ENCODE assay signal across 28 mouse cellular contexts in genomic region chr19:10197130-10197529, GRCm38 (mm10). TPM values are rescaled to one million over a fixed set of nuclear protein-coding genes. Genes with fewer than 3 reads are reported as not detected.
DNase-seq lines count a peak whose midpoint lies in the region; ATAC-seq and TF ChIP-seq lines count a peak whose summit lies in the region.
"Had no signal": no experiment of that assay in that cellular context is flagged by ENCODE, and none has a peak within 500 bp of the region (broad histone marks: within the 10 kb centered on the region; RNA-seq: fewer than 3 reads in every experiment).

No protein-coding gene starts in this region.

- no peak overlapping the region for H3K4me2 ChIP-seq in liver, embryonic 12.5 days
- H3K4me2 ChIP-seq in liver, embryonic 11.5 days, result no peak overlapping the region
- H3K4me2 ChIP-seq in heart, embryonic 12.5 days, result no peak overlapping the region
- H3K4me2 ChIP-seq: embryonic facial prominence, embryonic 13.5 days; embryonic facial prominence, embryonic 15.5 days; forebrain, embryonic 12.5 days had no signal

- no peak overlapping the region for H3K4me3 ChIP-seq in liver, embryonic 12.5 days
- no peak overlapping the region for H3K4me3 ChIP-seq in liver, embryonic 11.5 days (ENCODE audit: low read depth, low read length)
- no peak overlapping the region for H3K4me3 ChIP-seq in MEL (ENCODE audit: control insufficient read depth in 1 of 2, insufficient read depth in 1 of 2, low read depth in 2 of 2, low read length in 2 of 2)
- no peak overlapping the region for H3K4me3 ChIP-seq in heart, embryonic 12.5 days
- H3K4me3 ChIP-seq: embryonic facial prominence, embryonic 13.5 days; embryonic facial prominence, embryonic 15.5 days; erythroblast, embryonic 14.5 days; forebrain, embryonic 10.5 days; forebrain, embryonic 12.5 days had no signal

- H3K9ac ChIP-seq in liver, embryonic 12.5 days, result no peak overlapping the region
- H3K9ac ChIP-seq in liver, embryonic 11.5 days (ENCODE audit: low read depth, low read length), result no peak overlapping the region
- no peak overlapping the region for H3K9ac ChIP-seq in MEL (ENCODE audit: control insufficient read depth, low read depth, low read length, poor library complexity, severe bottlenecking)
- H3K9ac ChIP-seq in heart, embryonic 12.5 days, result no peak overlapping the region
- H3K9ac ChIP-seq: embryonic facial prominence, embryonic 13.5 days; embryonic facial prominence, embryonic 15.5 days; forebrain, embryonic 12.5 days had no signal

- H3K27me3 ChIP-seq in liver, embryonic 12.5 days (replicated peaks), result no peaks in the 10 kb centered on the region
- no peaks in the 10 kb centered on the region for H3K27me3 ChIP-seq in liver, embryonic 11.5 days (replicated peaks; ENCODE audit: control insufficient read depth, insufficient read depth, low read length)
- H3K27me3 ChIP-seq in MEL (ENCODE audit: control insufficient read depth in 1 of 2, insufficient read depth in 2 of 2, low read length in 2 of 2), result no peaks in the 10 kb centered on the region
- H3K27me3 ChIP-seq in heart, embryonic 12.5 days (replicated peaks), result no peaks in the 10 kb centered on the region
- H3K27me3 ChIP-seq: CH12.LX; embryonic facial prominence, embryonic 13.5 days; embryonic facial prominence, embryonic 15.5 days; forebrain, embryonic 12.5 days had no signal

- TF ChIP-seq POLR2A in MEL (IDR thresholded peaks at IDR 0.05; ENCODE audit: control insufficient read depth in 1 of 2, insufficient read depth in 1 of 2, low read depth in 1 of 2, low read length in 2 of 2, poor library complexity in 1 of 2), result no peak

- TF ChIP-seq EP300 in MEL (IDR thresholded peaks at IDR 0.05; ENCODE audit: low read depth in 1 of 2, low read length in 2 of 2), result no peak

- no peak for TF ChIP-seq RAD21 in MEL (IDR thresholded peaks at IDR 0.05; ENCODE audit: low read depth, low read length)

- no peak for DNase-seq in liver, embryonic 11.5 days (ENCODE audit: low spot score)
- DNase-seq in MEL (ENCODE audit: low read depth, low spot score) (no peak), NIH3T3 (ENCODE audit: low read depth) (peak; percentile 41)
- DNase-seq in adrenal gland, postnatal 4 days (ENCODE audit: low spot score in 2 of 2), result no peak
- DNase-seq: adrenal gland, adult 8-10 months; adrenal gland, postnatal 14 days; adrenal gland, postnatal 36 days; B cell, adult 2 months; cerebellum, adult 11 months; cerebellum, adult 18-20 months; cerebellum, adult 8-10 months; cerebellum, adult 9-11 months; cerebellum, postnatal 14 days; cerebellum, postnatal 36 days; embryo, embryonic 11 days had no signal

- WGBS in liver, embryonic 12.5 days (ENCODE audit: insufficient replicate concordance), result 92% methylated on average over 4 of the region's 4 CpGs
- WGBS in liver, embryonic 11.5 days, result 86% methylated on average over 4 of the region's 4 CpGs
- WGBS in heart, embryonic 12.5 days, result 90% methylated on average over 4 of the region's 4 CpGs

- TF ChIP-seq CTCF in MEL (IDR thresholded peaks at IDR 0.05 in 2 of 3, conservative IDR thresholded peaks at IDR 0.05 in 1 of 3; ENCODE audit: control insufficient read depth in 1 of 3, insufficient read depth in 1 of 3, low read depth in 2 of 3, low read length in 3 of 3, poor library complexity in 1 of 3, severe bottlenecking in 1 of 3), result no peak

- H3K79me2 ChIP-seq in MEL (ENCODE audit: control insufficient read depth, insufficient read depth, low read length, poor library complexity), result peaks cover 16% of the 10 kb centered on the region

- peak overlapping the region; percentile 1; the same call in 1 of the 2 replicates for H3K27ac ChIP-seq in liver, embryonic 12.5 days
- no peak overlapping the region for H3K27ac ChIP-seq in liver, embryonic 11.5 days (ENCODE audit: low read depth, low read length)
- no peak overlapping the region for H3K27ac ChIP-seq in MEL (ENCODE audit: control insufficient read depth, low read depth, low read length)
- H3K27ac ChIP-seq in heart, embryonic 12.5 days (ENCODE audit: poor library complexity, severe bottlenecking), result no peak overlapping the region
- H3K27ac ChIP-seq: embryonic facial prominence, embryonic 13.5 days; embryonic facial prominence, embryonic 15.5 days; forebrain, embryonic 10.5 days; forebrain, embryonic 12.5 days had no signal

- peaks cover 38% of the 10 kb centered on the region for H3K4me1 ChIP-seq in liver, embryonic 12.5 days
- H3K4me1 ChIP-seq in liver, embryonic 11.5 days (replicated peaks; ENCODE audit: control insufficient read depth, insufficient read depth, low read length), result no peaks in the 10 kb centered on the region
- H3K4me1 ChIP-seq in MEL (ENCODE audit: control insufficient read depth in 1 of 2, insufficient read depth in 2 of 2, low read length in 2 of 2), result no peaks in the 10 kb centered on the region
- no peaks in the 10 kb centered on the region for H3K4me1 ChIP-seq in heart, embryonic 12.5 days (replicated peaks)
- H3K4me1 ChIP-seq: embryonic facial prominence, embryonic 13.5 days; embryonic facial prominence, embryonic 15.5 days; forebrain, embryonic 10.5 days; forebrain, embryonic 12.5 days had no signal

- H3K9me3 ChIP-seq in liver, embryonic 12.5 days (replicated peaks), result no peaks in the 10 kb centered on the region
- no peaks in the 10 kb centered on the region for H3K9me3 ChIP-seq in liver, embryonic 11.5 days (ENCODE audit: control insufficient read depth, low read length)
- H3K9me3 ChIP-seq in MEL (replicated peaks; ENCODE audit: insufficient read depth, low read length), result no peaks in the 10 kb centered on the region
- no peaks in the 10 kb centered on the region for H3K9me3 ChIP-seq in heart, embryonic 12.5 days (replicated peaks)
- H3K9me3 ChIP-seq: embryonic facial prominence, embryonic 13.5 days; embryonic facial prominence, embryonic 15.5 days; forebrain, embryonic 10.5 days; forebrain, embryonic 12.5 days; G1E had no signal

- peaks cover 100% of the 10 kb centered on the region for H3K36me3 ChIP-seq in liver, embryonic 12.5 days
- H3K36me3 ChIP-seq in liver, embryonic 11.5 days (ENCODE audit: control insufficient read depth, insufficient read depth, low read length), result peaks cover 60% of the 10 kb centered on the region
- H3K36me3 ChIP-seq in MEL (ENCODE audit: control insufficient read depth in 1 of 2, insufficient read depth in 2 of 2, low read length in 2 of 2), result peaks cover 3 to 7% of the 10 kb centered on the region in 2 experiments
- H3K36me3 ChIP-seq in heart, embryonic 12.5 days, result peaks cover 82% of the 10 kb centered on the region

- ATAC-seq in liver, embryonic 12.5 days, result no peak
- ATAC-seq in liver, embryonic 11.5 days (replicated peaks; ENCODE audit: low FRiP score), result no peak
- no peak for ATAC-seq in heart, embryonic 12.5 days (ENCODE audit: insufficient number of reproducible peaks, low FRiP score)
- ATAC-seq in inflammation-experienced regulatory T-cells, adult 6 months, result no peak
- ATAC-seq: CD4-positive, CD25-positive, alpha-beta regulatory T cell, adult 4 months; forebrain, embryonic 14.5 days; forebrain, embryonic 16.5 days had no signal

TF ChIP-seq in MEL, 35 proteins besides CTCF, POLR2A, EP300 and RAD21:
- TF ChIP-seq TBP (IDR thresholded peaks at IDR 0.05; ENCODE audit: low read depth, low read length) (no peak), POLR2AphosphoS2 (IDR thresholded peaks at IDR 0.05; ENCODE audit: low read length) (0 out of 2 replicates have a peak, but pooled peaks have one; percentile 21)
TF ChIP-seq in MEL: peak in this region for 1.

RNA-seq across cellular contexts. Expression of gene Tmem258, which starts 6.7 kb away (rescaled TPM):
- 350 and 353 TPM in 2 replicates for polyA plus RNA-seq in liver, embryonic 12.5 days (2016; fragmentation: Nextera tagmentation; extraction: Ambion mirVana)
- polyA plus RNA-seq in liver, embryonic 11.5 days (2014; fragmentation: Nextera tagmentation; extraction: Ambion mirVana), result 472 and 478 TPM in 2 replicates
- 322 and 354 TPM in 2 replicates for total RNA-seq in MEL (2012; rRNA removed)
- 100 to 1,000 TPM in 1 of 2 experiments, not detected in 1; 337 TPM for polyA plus RNA-seq in MEL (2012; ENCODE audit: insufficient read depth in 1 of 2, insufficient read length in 2 of 2, low read depth in 1 of 2, low replicate concordance in 2 of 2, missing spikeins in 1 of 2)
- polyA plus RNA-seq in heart, embryonic 12.5 days (2016; fragmentation: Nextera tagmentation; extraction: Ambion mirVana), result 389 TPM in 2 replicates
- total RNA-seq in adrenal gland, postnatal 4 days (2021), result 100 to 1,000 TPM; 161 to 182 TPM
- polyA plus RNA-seq in inflammation-experienced regulatory T-cells, adult 6 months (2017; shearing (Covaris generic)), result 100 to 1,000 TPM; 337 to 380 (median 368) TPM

RNA-seq across cellular contexts. Expression of gene Fen1, which starts 6.8 kb away (rescaled TPM):
- 198 and 200 TPM in 2 replicates for polyA plus RNA-seq in liver, embryonic 12.5 days (2016; fragmentation: Nextera tagmentation; extraction: Ambion mirVana)
- polyA plus RNA-seq in liver, embryonic 11.5 days (2014; fragmentation: Nextera tagmentation; extraction: Ambion mirVana), result 215 and 236 TPM in 2 replicates
- 160 and 189 TPM in 2 replicates for total RNA-seq in MEL (2012; rRNA removed)
- 100 to 1,000 TPM in 1 of 2 experiments, not detected in 1; 145 TPM for polyA plus RNA-seq in MEL (2012; ENCODE audit: insufficient read depth in 1 of 2, insufficient read length in 2 of 2, low read depth in 1 of 2, low replicate concordance in 2 of 2, missing spikeins in 1 of 2)
- polyA plus RNA-seq in heart, embryonic 12.5 days (2016; fragmentation: Nextera tagmentation; extraction: Ambion mirVana), result 59.2 and 59.3 TPM in 2 replicates
- 10 to 100 TPM; 32.9 to 35.8 TPM for total RNA-seq in adrenal gland, postnatal 4 days (2021)
- polyA plus RNA-seq in inflammation-experienced regulatory T-cells, adult 6 months (2017; shearing (Covaris generic)), result 100 to 1,000 TPM in 1 of 3 experiments, 10 to 100 TPM in 2; 51.3 to 106 (median 64.4) TPM

RNA-seq across cellular contexts. Expression of gene Fads1, which starts 14.4 kb away (rescaled TPM):
- 86.4 and 91.6 TPM in 2 replicates for polyA plus RNA-seq in liver, embryonic 12.5 days (2016; fragmentation: Nextera tagmentation; extraction: Ambion mirVana)
- 113 and 121 TPM in 2 replicates for polyA plus RNA-seq in liver, embryonic 11.5 days (2014; fragmentation: Nextera tagmentation; extraction: Ambion mirVana)
- 36.7 and 38.1 TPM in 2 replicates for total RNA-seq in MEL (2012; rRNA removed)
- polyA plus RNA-seq in MEL (2012; ENCODE audit: insufficient read depth in 1 of 2, insufficient read length in 2 of 2, low read depth in 1 of 2, low replicate concordance in 2 of 2, missing spikeins in 1 of 2), result 10 to 100 TPM in 1 of 2 experiments, not detected in 1; 69.7 TPM
- polyA plus RNA-seq in heart, embryonic 12.5 days (2016; fragmentation: Nextera tagmentation; extraction: Ambion mirVana), result 72.1 and 75.0 TPM in 2 replicates
- 100 to 1,000 TPM; 225 to 254 TPM for total RNA-seq in adrenal gland, postnatal 4 days (2021)
- polyA plus RNA-seq in inflammation-experienced regulatory T-cells, adult 6 months (2017; shearing (Covaris generic)), result 1 to 10 TPM; 5.4 to 6.0 (median 5.7) TPM

RNA-seq across cellular contexts. Expression of gene Myrf, which starts 43.4 kb away (rescaled TPM):
- 6.6 TPM in 2 replicates for polyA plus RNA-seq in liver, embryonic 12.5 days (2016; fragmentation: Nextera tagmentation; extraction: Ambion mirVana)
- polyA plus RNA-seq in liver, embryonic 11.5 days (2014; fragmentation: Nextera tagmentation; extraction: Ambion mirVana), result 23.8 and 24.1 TPM in 2 replicates
- total RNA-seq in MEL (2012; rRNA removed), result 0.20 and 0.23 TPM in 2 replicates
- polyA plus RNA-seq in MEL (2012; ENCODE audit: insufficient read depth in 1 of 2, insufficient read length in 2 of 2, low read depth in 1 of 2, low replicate concordance in 2 of 2, missing spikeins in 1 of 2), result 1 to 10 TPM in 1 of 2 experiments, not detected in 1; 2.7 TPM
- polyA plus RNA-seq in heart, embryonic 12.5 days (2016; fragmentation: Nextera tagmentation; extraction: Ambion mirVana), result 16.2 and 16.5 TPM in 2 replicates
- 1 to 10 TPM; 6.2 to 9.1 TPM for total RNA-seq in adrenal gland, postnatal 4 days (2021)
- polyA plus RNA-seq in inflammation-experienced regulatory T-cells, adult 6 months (2017; shearing (Covaris generic)), result not detected
- polyA plus RNA-seq: G1E had no signal
